Mouse (Mus musculus): Measurements from ENCODE around the gene Pfn3. TPM values are rescaled to one million over a fixed set of nuclear protein-coding genes. Genes with fewer than 3 reads are reported as not detected.

Gene Pfn3
- polyA plus RNA-seq, 1 experiment from 2014 or later: not detected

GRCm38 (mm10) chr13:55408546-55409120 is 6.4 kb downstream of the Pfn3 start:
- no peak overlapping the region for H3K9ac ChIP-seq (ENCODE audit: low read depth, low read length)
- H3K4me3 ChIP-seq (ENCODE audit: low read depth, low read length): no peak overlapping the region
- ATAC-seq: 0 out of 2 replicates have a peak, but pooled peaks have one; percentile 17
- H3K4me1 ChIP-seq (replicated peaks; ENCODE audit: control insufficient read depth, insufficient read depth, low read length): no peaks in the 10 kb centered on the region
- peaks cover 7% of the 10 kb centered on the region for H3K27me3 ChIP-seq (replicated peaks; ENCODE audit: control insufficient read depth, insufficient read depth, low read length)
- H3K4me2 ChIP-seq (replicated peaks; ENCODE audit: low read depth): no peak overlapping the region
- H3K27ac ChIP-seq (ENCODE audit: low read depth, low read length): no peak overlapping the region
- WGBS: 83% methylated on average over 19 of the region's 19 CpGs
- no peak for TF ChIP-seq CTCF (IDR thresholded peaks at IDR 0.05; ENCODE audit: low read depth)
- H3K36me3 ChIP-seq (ENCODE audit: control insufficient read depth, insufficient read depth): no peaks in the 10 kb centered on the region
- no peaks in the 10 kb centered on the region for H3K9me3 ChIP-seq (ENCODE audit: control insufficient read depth)

GRCm38 (mm10) chr13:55407341-55407740 is 7.7 kb downstream of the Pfn3 start:
- Histone ChIP-seq H3K36me3 (ENCODE audit: control insufficient read depth, insufficient read depth) (no peaks in the 10 kb centered on the region), H3K9me3 (ENCODE audit: control insufficient read depth) (no peaks in the 10 kb centered on the region), H3K27me3 (replicated peaks; ENCODE audit: control insufficient read depth, insufficient read depth, low read length) (peaks cover 9% of the 10 kb centered on the region; the same call in 1 of the 2 replicates), H3K4me2 (replicated peaks; ENCODE audit: low read depth) (no peak overlapping the region), H3K4me1 (replicated peaks; ENCODE audit: control insufficient read depth, insufficient read depth, low read length) (no peaks in the 10 kb centered on the region), H3K4me3 (ENCODE audit: low read depth, low read length) (no peak overlapping the region), H3K27ac (ENCODE audit: low read depth, low read length) (no peak overlapping the region), H3K9ac (ENCODE audit: low read depth, low read length) (0 out of 2 replicates have a peak overlapping the region, but pooled peaks have one; percentile 4)
- WGBS: 63% methylated on average over 4 of the region's 4 CpGs
- TF ChIP-seq CTCF (IDR thresholded peaks at IDR 0.05; ENCODE audit: low read depth): no peak
- ATAC-seq: no peak

GRCm38 (mm10) chr13:55405783-55406390 is 9.1 kb downstream of the Pfn3 start:
- no peak overlapping the region for H3K27ac ChIP-seq (ENCODE audit: low read depth, low read length)
- H3K9ac ChIP-seq (ENCODE audit: low read depth, low read length): no peak overlapping the region
- H3K4me1 ChIP-seq (replicated peaks; ENCODE audit: control insufficient read depth, insufficient read depth, low read length): no peaks in the 10 kb centered on the region
- H3K4me2 ChIP-seq (replicated peaks; ENCODE audit: low read depth): 0 out of 2 replicates have a peak overlapping the region, but pooled peaks have one; percentile 28
- no peak overlapping the region for H3K4me3 ChIP-seq (ENCODE audit: low read depth, low read length)
- 70% methylated on average over 13 of the region's 13 CpGs for WGBS
- peaks cover 9% of the 10 kb centered on the region; the same call in 1 of the 2 replicates for H3K27me3 ChIP-seq (replicated peaks; ENCODE audit: control insufficient read depth, insufficient read depth, low read length)
- TF ChIP-seq CTCF (IDR thresholded peaks at IDR 0.05; ENCODE audit: low read depth): no peak
- no peaks in the 10 kb centered on the region for H3K9me3 ChIP-seq (ENCODE audit: control insufficient read depth)
- no peak for ATAC-seq
- no peaks in the 10 kb centered on the region for H3K36me3 ChIP-seq (ENCODE audit: control insufficient read depth, insufficient read depth)

- Histone ChIP-seq H3K27ac (ENCODE audit: low read depth, low read length) (no peak overlapping the region), H3K27me3 (replicated peaks; ENCODE audit: control insufficient read depth, insufficient read depth, low read length) (peaks cover 9% of the 10 kb centered on the region; the same call in 1 of the 2 replicates), H3K9ac (ENCODE audit: low read depth, low read length) (no peak overlapping the region), H3K4me2 (replicated peaks; ENCODE audit: low read depth) (peak overlapping the region; percentile 28), H3K4me1 (replicated peaks; ENCODE audit: control insufficient read depth, insufficient read depth, low read length) (no peaks in the 10 kb centered on the region), H3K4me3 (ENCODE audit: low read depth, low read length) (no peak overlapping the region), H3K36me3 (ENCODE audit: control insufficient read depth, insufficient read depth) (no peaks in the 10 kb centered on the region), H3K9me3 (ENCODE audit: control insufficient read depth) (no peaks in the 10 kb centered on the region)
- WGBS: 11% methylated on average over 11 of the region's 11 CpGs
- ATAC-seq: no peak; the same call in 1 of the 2 replicates
- peak; percentile 94 for TF ChIP-seq CTCF (IDR thresholded peaks at IDR 0.05; ENCODE audit: low read depth)
Observed at GRCm38 (mm10) chr13:55404853-55405782, 9.9 kb downstream of the Pfn3 start.

- WGBS: 73% methylated on average over 15 of the region's 15 CpGs
- no peaks in the 10 kb centered on the region for H3K36me3 ChIP-seq (ENCODE audit: control insufficient read depth, insufficient read depth)
- peaks cover 9% of the 10 kb centered on the region; the same call in 1 of the 2 replicates for H3K27me3 ChIP-seq (replicated peaks; ENCODE audit: control insufficient read depth, insufficient read depth, low read length)
- no peak for TF ChIP-seq CTCF (IDR thresholded peaks at IDR 0.05; ENCODE audit: low read depth)
- no peaks in the 10 kb centered on the region for H3K9me3 ChIP-seq (ENCODE audit: control insufficient read depth)
- no peak overlapping the region for H3K4me2 ChIP-seq (replicated peaks; ENCODE audit: low read depth)
- no peaks in the 10 kb centered on the region for H3K4me1 ChIP-seq (replicated peaks; ENCODE audit: control insufficient read depth, insufficient read depth, low read length)
- no peak for ATAC-seq
- H3K4me3 ChIP-seq (ENCODE audit: low read depth, low read length): no peak overlapping the region
- H3K9ac ChIP-seq (ENCODE audit: low read depth, low read length): no peak overlapping the region
- H3K27ac ChIP-seq (ENCODE audit: low read depth, low read length): no peak overlapping the region
Observed at GRCm38 (mm10) chr13:55403935-55404852, 10.8 kb downstream of the Pfn3 start.

All from intestine, postnatal 0 days (tissue).